In the genomic region with DNA sequence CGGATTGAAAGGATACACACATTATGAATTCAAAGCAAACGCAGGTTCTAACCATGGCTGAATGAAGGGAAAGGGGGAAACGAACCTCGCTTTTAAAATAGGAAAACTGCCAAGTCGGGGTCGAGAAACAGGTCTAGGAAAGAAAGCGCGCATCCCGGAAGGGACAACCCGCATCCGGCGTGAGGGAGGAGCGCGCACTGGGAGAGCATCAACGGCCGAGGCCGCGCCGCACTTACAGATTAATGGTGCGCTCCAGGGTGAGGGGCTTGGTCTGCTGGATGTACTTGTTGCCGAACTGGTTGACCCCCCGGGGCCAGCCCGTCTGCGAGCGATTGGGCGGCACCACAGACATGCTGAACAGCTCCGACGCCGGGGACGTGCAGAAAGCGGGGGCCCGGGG, we compare ENCODE assay signal across 8 mouse cellular contexts. TPM values are rescaled to one million over a fixed set of nuclear protein-coding genes. Genes with fewer than 3 reads are reported as not detected.
DNase-seq lines count a peak whose midpoint lies in the region; ATAC-seq lines count a peak whose summit lies in the region.

No protein-coding gene starts in this region.

- intact Hi-C loops in left cerebral cortex, postnatal 25 days (cut with DNase I), result loop anchor here (2.0 kb wide), 1 partner anchor 24 kb away; the partner anchor contains the start of gene Amfr

- ATAC-seq in megakaryocyte progenitor cell, adult 5-6 weeks (replicated peaks; ENCODE audit: poor library complexity), result peak; percentile 63

- DNase-seq in T-cell, adult 2 months (ENCODE audit: low spot score), result peak; percentile 61
- DNase-seq in cerebellum, postnatal 36 days, result peak; percentile 58 to 60
- DNase-seq in gastrocnemius, adult 18-20 months (ENCODE audit: low spot score), result peak; percentile 20
- peak; percentile 81 for DNase-seq in induced T-regulatory cell, adult 2 months (ENCODE audit: low read depth)
- peak; percentile 65 to 69 for DNase-seq in left cerebral cortex, postnatal 25 days (ENCODE audit: low spot score in 2 of 2)
- peak; percentile 64 for DNase-seq in right cerebral cortex, postnatal 14 days
- DNase-seq in urinary bladder, postnatal 25 days (ENCODE audit: low spot score), result peak; percentile 48

RNA-seq across cellular contexts. Expression of gene Nudt21, which starts 0.3 kb away (rescaled TPM):
- 10 to 100 TPM; 10.5 to 12.3 TPM for total RNA-seq in gastrocnemius, adult 18-20 months (2021)
- total RNA-seq in left cerebral cortex, postnatal 25 days (2021), result 10 to 100 TPM; 47.4 to 52.3 TPM
- total RNA-seq in megakaryocyte progenitor cell, adult 5-6 weeks (2015), result 112 and 114 TPM in 2 replicates
- total RNA-seq in megakaryocyte progenitor cell, adult 5-6 weeks (2017), result 119 and 122 TPM in 2 replicates

RNA-seq across cellular contexts. Expression of gene Ogfod1, which starts 0.5 kb away (rescaled TPM):
- 10 to 100 TPM; 22.0 to 26.2 TPM for total RNA-seq in gastrocnemius, adult 18-20 months (2021)
- total RNA-seq in left cerebral cortex, postnatal 25 days (2021), result 10 to 100 TPM; 86.6 to 96.8 TPM
- total RNA-seq in megakaryocyte progenitor cell, adult 5-6 weeks (2015), result 21.7 and 26.8 TPM in 2 replicates
- total RNA-seq in megakaryocyte progenitor cell, adult 5-6 weeks (2017), result 18.1 and 19.6 TPM in 2 replicates

RNA-seq across cellular contexts. Expression of gene Amfr, which starts 23.9 kb away (rescaled TPM):
- 100 to 1,000 TPM; 106 to 122 TPM for total RNA-seq in gastrocnemius, adult 18-20 months (2021)
- 100 to 1,000 TPM; 114 to 115 TPM for total RNA-seq in left cerebral cortex, postnatal 25 days (2021)
- total RNA-seq in megakaryocyte progenitor cell, adult 5-6 weeks (2015), result 31.0 and 31.5 TPM in 2 replicates
- 62.6 and 132 TPM in 2 replicates for total RNA-seq in megakaryocyte progenitor cell, adult 5-6 weeks (2017)

Comparison
In these comparisons a context has a peak if more than half of its experiments do, and no peak if none do; other contexts are left out.
1. Peak in every context shown above with its lines: DNase-seq and ATAC-seq.
2. DNase-seq: peak in every context shown above with its lines; median percentile 81 in induced T-regulatory cell, adult 2 months; 67 in left cerebral cortex, postnatal 25 days; 64 in right cerebral cortex, postnatal 14 days; 61 in T-cell, adult 2 months; 59 in cerebellum, postnatal 36 days; 48 in urinary bladder, postnatal 25 days; 20 in gastrocnemius, adult 18-20 months.